Mouse (Mus musculus) forebrain, embryonic 14.5 days (tissue): ENCODE results near the gene Otof. TPM values are rescaled to one million over a fixed set of nuclear protein-coding genes. Genes with fewer than 3 reads are reported as not detected.

Source experiments
- ATAC-seq: fragments of 200-750 bp; cut with Nextera tagmentation; 2 replicates; pipeline ENCODE4 v1.8.0; 2017; ENCODE audit warnings: mild to moderate bottlenecking, moderate library complexity
- DNase-seq: peaks from one replicate; pipeline ENCODE4 v3.0.0-alpha.2; 2015; ENCODE audit warnings: low spot score
- H3K27ac ChIP-seq: fragments of 300-500 bp; sonication (generic); 2 replicates; pipeline ENCODE4 v1.5.1; 2014; ENCODE audit warnings: low read depth, mild to moderate bottlenecking, control low read depth, low read length, moderate library complexity
- H3K27me3 ChIP-seq: fragments of 300-500 bp; sonication (generic); replicated peaks from 2 replicates; pipeline ENCODE4 v1.6.1; 2014; ENCODE audit warnings: low read length, control low read depth, mixed read lengths; ENCODE audit not compliant: control insufficient read depth, insufficient read depth
- H3K36me3 ChIP-seq: fragments of 300-500 bp; sonication (generic); 2 replicates; pipeline ENCODE4 v1.6.1; 2014; ENCODE audit warnings: low read length, control low read depth; ENCODE audit not compliant: control insufficient read depth, insufficient read depth
- H3K4me1 ChIP-seq: fragments of 300-500 bp; sonication (generic); 2 replicates; pipeline ENCODE4 v1.6.1; 2014; ENCODE audit warnings: antibody characterized with exemption, low read length, control low read depth; ENCODE audit not compliant: control insufficient read depth, insufficient read depth
- H3K4me2 ChIP-seq: fragments of 300-500 bp; sonication (generic); 2 replicates; pipeline ENCODE4 v1.6.1; 2014; ENCODE audit warnings: mild to moderate bottlenecking, control low read depth, low read length
- H3K4me3 ChIP-seq: fragments of 300-500 bp; sonication (generic); 2 replicates; pipeline ENCODE4 v1.5.1; 2014; ENCODE audit warnings: low read depth, low read length, control low read depth
- H3K9ac ChIP-seq: fragments of 300-500 bp; sonication (generic); 2 replicates; pipeline ENCODE4 v1.6.1; 2014; ENCODE audit warnings: mild to moderate bottlenecking, low read length, control low read depth, moderate library complexity
- H3K9me3 ChIP-seq: fragments of 300-500 bp; sonication (generic); replicated peaks from 2 replicates; pipeline ENCODE4 v1.6.1; 2016; ENCODE audit warnings: low read length, control low read depth, mixed read lengths; ENCODE audit not compliant: control insufficient read depth
- WGBS: fragments of 180-500 bp; shearing (Covaris S2); extraction: QIAGEN DNeasy Blood & Tissue Kit; methylation state at CpG from one replicate; pipeline ENCODE4 v1.1.7; 2014; 5-methylcytosine and 5-hydroxymethylcytosine counted together
- polyA plus RNA-seq: library from polyadenylated mRNA; unstranded; fragments of >200 nt; fragmentation: Nextera tagmentation; extraction: Ambion mirVana; gene quantifications from 2 replicates; pipeline ENCODE4 v1.2.1, GENCODE M21; 2014

Gene Otof
- 0.55 and 0.91 TPM in 2 replicates for polyA plus RNA-seq

GRCm38 (mm10) chr5:30461821-30462220 is at the start of gene Otof:
TSS of gene Otof (minus strand) at chr5:30461932.
- Histone ChIP-seq H3K4me3 (no peak within 1 kb of the TSS), H3K27me3 (peaks cover 8% of the 10 kb centered on the region; the same call in 1 of the 2 replicates), H3K9me3 (no peaks in the 10 kb centered on the region), H3K27ac (0 out of 2 replicates have a peak within 1 kb of the TSS, but pooled peaks have one; percentile 27), H3K4me1 (peaks cover 8% of the 10 kb centered on the region), H3K4me2 (peak within 1 kb of the TSS; percentile 28; the same call in 1 of the 2 replicates), H3K36me3 (no peaks in the 10 kb centered on the region), H3K9ac (no peak within 1 kb of the TSS)
- peak; percentile 81 for DNase-seq
- WGBS = 22% methylated on average over 11 of the region's 12 CpGs
- peak; percentile 87 for ATAC-seq

GRCm38 (mm10) chr5:30497299-30497698 is 35.6 kb upstream of the Otof start:
- ATAC-seq = no peak
- no peak overlapping the region for H3K4me2 ChIP-seq
- no peak for DNase-seq
- no peak overlapping the region for H3K9ac ChIP-seq
- H3K9me3 ChIP-seq = no peaks in the 10 kb centered on the region
- H3K27me3 ChIP-seq = no peaks in the 10 kb centered on the region
- H3K27ac ChIP-seq = no peak overlapping the region
- H3K36me3 ChIP-seq = no peaks in the 10 kb centered on the region
- no peaks in the 10 kb centered on the region for H3K4me1 ChIP-seq
- WGBS = 78% methylated on average over 7 of the region's 7 CpGs
- no peak overlapping the region for H3K4me3 ChIP-seq

- DNase-seq (no peak), ATAC-seq (no peak)
- WGBS = 92% methylated on average over 8 of the region's 8 CpGs
- H3K4me1 ChIP-seq = no peaks in the 10 kb centered on the region
- H3K9ac ChIP-seq = no peak overlapping the region
- no peak overlapping the region for H3K27ac ChIP-seq
- H3K36me3 ChIP-seq = no peaks in the 10 kb centered on the region
- H3K4me2 ChIP-seq = no peak overlapping the region
- H3K9me3 ChIP-seq = no peaks in the 10 kb centered on the region
- H3K27me3 ChIP-seq = no peaks in the 10 kb centered on the region
- H3K4me3 ChIP-seq = no peak overlapping the region
Measured at GRCm38 (mm10) chr5:30496821-30497220, 35.1 kb upstream of the Otof start.

GRCm38 (mm10) chr5:30495288-30495687 is 33.6 kb upstream of the Otof start:
- Histone ChIP-seq H3K27me3 (no peaks in the 10 kb centered on the region), H3K9me3 (no peaks in the 10 kb centered on the region), H3K4me2 (no peak overlapping the region), H3K9ac (no peak overlapping the region), H3K27ac (no peak overlapping the region), H3K36me3 (no peaks in the 10 kb centered on the region), H3K4me3 (no peak overlapping the region), H3K4me1 (no peaks in the 10 kb centered on the region)
- DNase-seq (no peak), ATAC-seq (no peak)
- WGBS = 44% methylated on average over 2 of the region's 2 CpGs

GRCm38 (mm10) chr5:30494606-30495005 is 32.9 kb upstream of the Otof start:
- H3K27me3 ChIP-seq = no peaks in the 10 kb centered on the region
- H3K4me3 ChIP-seq = no peak overlapping the region
- H3K9me3 ChIP-seq = no peaks in the 10 kb centered on the region
- H3K4me2 ChIP-seq = no peak overlapping the region
- no peak overlapping the region for H3K9ac ChIP-seq
- WGBS = 90% methylated on average over 7 of the region's 7 CpGs
- H3K36me3 ChIP-seq = no peaks in the 10 kb centered on the region
- H3K27ac ChIP-seq = no peak overlapping the region
- ATAC-seq (no peak), DNase-seq (no peak)
- no peaks in the 10 kb centered on the region for H3K4me1 ChIP-seq

- DNase-seq (no peak), ATAC-seq (no peak)
- WGBS = 82% methylated on average over 7 of the region's 7 CpGs
- H3K4me1 ChIP-seq = no peaks in the 10 kb centered on the region
- no peak overlapping the region for H3K27ac ChIP-seq
- no peaks in the 10 kb centered on the region for H3K36me3 ChIP-seq
- H3K9ac ChIP-seq = no peak overlapping the region
- H3K9me3 ChIP-seq = no peaks in the 10 kb centered on the region
- no peaks in the 10 kb centered on the region for H3K27me3 ChIP-seq
- no peak overlapping the region for H3K4me2 ChIP-seq
- H3K4me3 ChIP-seq = no peak overlapping the region
Measured at GRCm38 (mm10) chr5:30493723-30494122, 32.0 kb upstream of the Otof start.

GRCm38 (mm10) chr5:30490845-30491244 is 29.1 kb upstream of the Otof start:
- WGBS = 86% methylated on average over 5 of the region's 5 CpGs
- H3K4me3 ChIP-seq = no peak overlapping the region

GRCm38 (mm10) chr5:30490215-30490614 is 28.5 kb upstream of the Otof start:
- Histone ChIP-seq H3K36me3 (no peaks in the 10 kb centered on the region), H3K27me3 (no peaks in the 10 kb centered on the region), H3K4me2 (no peak overlapping the region), H3K27ac (no peak overlapping the region), H3K9me3 (no peaks in the 10 kb centered on the region), H3K9ac (no peak overlapping the region), H3K4me1 (no peaks in the 10 kb centered on the region), H3K4me3 (no peak overlapping the region)
- no peak for DNase-seq
- no peak for ATAC-seq

More at GRCm38 (mm10) chr5:30490845-30491244, 29.1 kb upstream of the Otof start:
- Histone ChIP-seq H3K36me3 (no peaks in the 10 kb centered on the region), H3K9me3 (no peaks in the 10 kb centered on the region), H3K27ac (no peak overlapping the region), H3K4me2 (no peak overlapping the region), H3K27me3 (no peaks in the 10 kb centered on the region), H3K9ac (no peak overlapping the region), H3K4me1 (no peaks in the 10 kb centered on the region)
- ATAC-seq (no peak), DNase-seq (no peak)

- ATAC-seq (no peak), DNase-seq (no peak)
- Histone ChIP-seq H3K4me3 (no peak overlapping the region), H3K9ac (no peak overlapping the region), H3K4me1 (no peaks in the 10 kb centered on the region), H3K4me2 (no peak overlapping the region), H3K9me3 (no peaks in the 10 kb centered on the region), H3K27ac (no peak overlapping the region), H3K36me3 (no peaks in the 10 kb centered on the region), H3K27me3 (no peaks in the 10 kb centered on the region)
- WGBS = 85% methylated on average over 6 of the region's 6 CpGs
Measured at GRCm38 (mm10) chr5:30485136-30485535, 23.4 kb upstream of the Otof start.
